Mouse (Mus musculus): Measurements from ENCODE around the gene Slc51a.

Slc51a gene

GRCm38 (mm10) chr16:32487234-32488111 is at the start of gene Slc51a:
Slc51a (minus strand) TSS chr16:32487879.
- DNase-seq (ENCODE audit: low spot score): no peak

DNA sequence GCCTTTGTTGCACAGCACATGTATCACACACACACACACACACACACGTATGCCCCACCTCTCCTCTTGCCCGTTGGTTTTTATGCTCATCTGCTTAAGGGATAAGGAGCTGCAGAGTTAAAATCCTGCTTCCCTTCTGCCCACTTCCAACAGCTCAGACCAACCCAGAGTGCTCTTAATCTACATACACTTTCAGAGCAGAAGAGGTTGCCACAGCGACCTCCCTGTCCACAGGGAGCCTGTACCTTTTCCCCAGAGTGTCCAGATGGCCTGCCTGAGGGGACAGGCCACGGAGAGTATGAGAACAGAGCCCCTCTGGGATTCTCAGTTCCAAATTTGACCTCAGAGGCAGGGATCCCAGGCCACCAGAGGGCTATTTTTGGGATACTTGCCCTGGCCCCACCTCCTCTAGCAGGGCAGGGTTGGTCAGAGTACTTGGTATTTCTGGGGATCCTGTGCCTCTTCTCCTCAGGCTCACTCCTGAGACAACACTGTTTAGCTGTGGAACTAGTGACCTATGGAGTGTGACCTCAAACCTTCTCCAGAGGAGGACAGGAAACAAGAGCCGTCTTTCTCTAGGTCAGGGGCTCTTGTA is 47.6 kb upstream of the Slc51a start:
- no peak for DNase-seq (ENCODE audit: low spot score)

DNA sequence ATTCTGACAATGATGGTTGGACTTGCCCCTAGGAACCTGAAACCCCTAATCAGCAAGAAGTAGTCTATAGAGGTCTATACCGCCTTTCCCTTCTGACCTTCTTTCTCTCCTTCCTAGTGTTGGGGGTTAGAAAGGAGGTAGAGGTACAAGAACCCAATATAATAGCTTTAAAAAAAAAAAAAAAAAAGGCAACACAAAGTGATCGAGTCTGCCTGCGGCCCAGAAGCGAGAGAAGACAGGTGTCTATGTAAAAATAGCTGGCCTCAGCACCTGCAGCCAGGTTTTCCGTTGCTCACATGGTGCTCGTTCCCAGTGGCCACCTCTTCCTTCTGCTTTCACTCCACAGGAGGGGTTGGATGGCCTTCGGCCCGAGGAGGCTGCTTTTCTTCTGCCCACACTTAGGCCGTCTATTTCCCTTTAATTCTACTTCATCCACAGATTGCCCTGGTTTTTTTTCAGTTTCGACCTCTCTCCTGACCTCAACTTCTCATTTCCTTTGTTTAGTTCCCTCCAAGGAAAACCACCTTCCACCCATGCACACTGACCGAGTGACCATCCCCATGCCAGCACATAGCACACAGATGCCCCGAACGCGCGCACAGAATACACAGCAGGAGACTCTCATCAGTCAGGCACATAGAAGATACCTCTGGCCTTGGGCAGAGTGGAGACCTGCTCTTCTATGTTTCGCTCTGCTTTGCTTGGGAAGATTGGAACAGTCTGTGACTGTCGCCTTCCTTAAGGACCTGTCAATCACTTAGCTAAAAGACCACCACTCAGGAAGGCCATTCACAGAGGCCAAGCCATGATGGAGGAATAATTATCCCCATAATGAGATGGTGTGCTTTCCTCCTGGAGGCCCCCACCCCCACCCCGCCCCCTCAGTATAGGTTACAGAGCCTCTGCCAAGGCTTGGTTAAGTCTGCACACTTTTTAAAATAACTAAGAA is 45.5 kb upstream of the Slc51a start:
- DNase-seq (ENCODE audit: low spot score): no peak

DNA sequence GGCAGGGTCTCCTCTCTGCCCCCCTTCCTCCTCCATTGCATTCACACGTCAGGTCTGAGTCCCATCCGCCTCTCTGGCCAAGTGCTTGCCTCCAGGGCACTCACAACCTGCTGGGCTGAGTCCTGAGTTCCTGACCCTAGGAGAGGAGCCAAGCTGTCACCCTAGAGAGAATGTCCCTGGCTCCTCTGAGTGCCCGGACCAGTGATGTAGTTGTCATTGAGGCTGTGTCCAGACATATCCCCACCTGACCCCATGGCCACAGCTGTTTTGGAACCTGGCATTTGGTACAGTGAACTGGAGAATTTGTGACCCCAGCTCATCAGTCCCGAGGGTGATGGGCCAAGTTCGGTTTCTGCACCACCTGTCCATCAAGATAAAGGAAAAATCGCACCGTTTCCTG is 39.2 kb upstream of the Slc51a start:
- DNase-seq (ENCODE audit: low spot score): no peak

DNA sequence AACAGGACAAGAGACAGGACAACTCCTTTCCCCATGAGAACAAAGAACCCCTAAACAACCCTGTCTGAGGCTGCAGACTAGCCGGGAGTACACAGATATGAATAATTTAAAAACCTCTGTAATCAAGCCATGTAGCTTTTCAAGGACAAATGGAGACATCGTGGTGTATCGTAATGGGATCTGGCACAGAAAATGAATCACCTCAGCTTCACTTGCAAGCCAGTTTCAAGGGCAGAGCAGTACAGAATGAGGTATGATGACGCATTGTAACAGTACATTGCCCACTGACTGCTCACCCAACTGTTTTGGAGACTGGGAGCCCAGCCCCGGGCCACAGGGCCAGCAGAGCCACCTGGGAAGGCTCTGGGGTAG is 36.6 kb upstream of the Slc51a start:
- DNase-seq (ENCODE audit: low spot score): no peak

GRCm38 (mm10) chr16:32523462-32524243 is 36.0 kb upstream of the Slc51a start:
- DNase-seq (ENCODE audit: low spot score): peak; percentile 69

DNA sequence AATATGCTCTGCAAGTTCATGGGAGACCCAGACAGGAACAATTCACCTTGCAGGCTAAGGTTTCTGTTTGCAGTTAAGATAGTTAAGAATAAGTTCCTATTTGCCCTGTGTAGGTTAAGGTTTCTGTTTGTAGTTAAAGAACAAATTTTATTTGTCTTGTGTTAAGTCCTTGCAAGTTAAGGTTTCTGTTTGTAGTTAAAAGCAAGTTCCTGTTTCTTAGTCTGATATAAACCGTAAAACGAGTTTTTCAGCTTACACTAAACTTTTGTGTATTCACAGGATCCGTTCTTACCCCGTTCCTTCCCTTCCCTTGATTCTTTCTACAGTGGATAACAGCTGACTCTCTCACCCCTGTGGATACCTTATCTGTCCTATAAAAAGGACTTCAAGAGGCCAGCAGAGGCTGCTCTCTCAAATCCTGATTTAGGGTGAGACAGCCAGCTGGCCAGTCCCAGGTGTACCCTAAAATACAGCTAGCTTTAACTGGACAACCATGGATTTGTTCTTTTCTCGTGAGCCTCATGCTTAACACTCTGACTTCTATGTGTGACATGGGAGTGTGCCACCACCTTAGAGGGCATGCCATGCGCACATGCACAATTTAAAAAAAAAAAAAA is 35.0 kb upstream of the Slc51a start:
- DNase-seq (ENCODE audit: low spot score): no peak

GRCm38 (mm10) chr16:32520372-32520748 is 32.7 kb upstream of the Slc51a start:
- no peak for DNase-seq (ENCODE audit: low spot score)

- no peak for DNase-seq (ENCODE audit: low spot score)
Measured at GRCm38 (mm10) chr16:32519656-32520371, 32.1 kb upstream of the Slc51a start.

DNA sequence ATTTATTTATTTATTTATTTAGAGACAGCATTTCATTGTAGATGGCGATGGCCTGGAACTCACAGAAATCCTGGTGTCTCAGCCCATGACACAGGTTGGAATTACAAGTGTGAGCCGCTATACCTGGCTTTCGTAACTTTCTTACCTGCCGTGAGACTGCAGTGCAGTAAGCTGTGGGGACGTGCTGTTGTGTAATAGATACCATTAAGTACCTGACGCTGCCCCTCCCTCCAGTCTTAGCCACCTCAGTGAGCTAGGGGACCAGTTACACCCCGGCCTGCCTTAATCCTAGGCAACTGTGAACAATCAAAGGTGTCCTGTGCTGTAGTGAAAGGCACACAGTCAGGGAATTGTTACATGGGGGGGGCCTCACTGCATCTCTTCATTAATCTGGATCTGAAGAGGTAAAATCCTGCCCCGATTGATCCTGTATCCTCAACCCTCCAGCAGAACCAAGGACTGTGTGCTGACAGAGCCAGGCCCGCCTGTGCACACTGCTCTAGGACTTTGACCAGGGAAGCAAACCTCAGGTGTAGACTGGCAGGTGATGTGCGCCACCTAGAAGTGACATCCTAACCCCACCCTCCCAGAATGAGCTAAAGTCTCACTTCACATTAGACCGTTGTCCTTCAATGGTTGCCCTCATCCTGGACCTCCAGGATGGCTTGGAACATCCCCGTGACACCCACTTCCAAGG is 30.3 kb upstream of the Slc51a start:
- no peak for DNase-seq (ENCODE audit: low spot score)

DNA sequence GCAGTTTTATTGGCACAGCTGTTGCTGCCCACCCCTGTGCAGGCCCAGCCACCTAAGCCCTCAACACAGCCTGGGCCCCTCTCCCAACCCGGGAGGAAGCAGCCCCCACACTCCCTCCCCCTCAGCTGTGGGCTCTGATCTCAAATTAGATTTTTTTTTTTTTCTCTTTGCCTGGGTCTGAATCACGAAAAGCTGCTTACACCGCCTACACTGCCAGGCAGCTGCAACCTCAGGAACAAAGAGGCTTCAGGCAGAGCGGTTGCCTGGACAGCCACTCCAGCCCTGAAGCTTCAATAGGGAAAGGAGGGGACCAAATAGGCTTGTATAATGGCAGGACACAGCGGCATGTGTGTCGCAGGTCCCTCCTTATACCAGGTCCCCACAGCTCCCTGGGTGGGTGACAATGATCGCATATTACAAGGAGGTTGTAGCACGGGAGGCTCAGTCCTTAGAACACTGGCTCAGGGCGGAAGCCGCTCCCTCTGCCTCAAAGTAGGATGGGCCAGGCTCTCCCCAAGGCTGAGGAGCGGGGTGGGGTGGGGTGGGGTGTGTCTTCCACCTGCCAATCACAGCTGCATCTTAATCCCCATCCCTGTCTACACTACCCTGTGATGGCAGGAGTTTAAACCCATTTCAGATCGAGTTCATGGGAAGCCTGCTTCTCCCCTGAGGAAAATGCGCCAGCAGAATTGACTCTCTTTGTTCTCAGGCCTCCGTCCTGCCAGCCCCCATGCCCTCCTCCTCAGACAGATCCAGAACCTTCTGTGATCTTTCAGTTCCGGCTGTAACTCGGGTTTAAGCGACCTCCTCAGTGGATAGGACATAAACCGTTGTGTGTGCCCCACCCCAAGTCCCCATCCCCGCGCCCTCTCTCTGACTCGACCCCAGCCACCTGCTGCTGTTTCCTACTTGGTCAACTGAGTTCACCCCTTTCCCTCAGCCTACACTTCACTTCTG is 28.6 kb upstream of the Slc51a start:
- DNase-seq (ENCODE audit: low spot score): no peak

DNA sequence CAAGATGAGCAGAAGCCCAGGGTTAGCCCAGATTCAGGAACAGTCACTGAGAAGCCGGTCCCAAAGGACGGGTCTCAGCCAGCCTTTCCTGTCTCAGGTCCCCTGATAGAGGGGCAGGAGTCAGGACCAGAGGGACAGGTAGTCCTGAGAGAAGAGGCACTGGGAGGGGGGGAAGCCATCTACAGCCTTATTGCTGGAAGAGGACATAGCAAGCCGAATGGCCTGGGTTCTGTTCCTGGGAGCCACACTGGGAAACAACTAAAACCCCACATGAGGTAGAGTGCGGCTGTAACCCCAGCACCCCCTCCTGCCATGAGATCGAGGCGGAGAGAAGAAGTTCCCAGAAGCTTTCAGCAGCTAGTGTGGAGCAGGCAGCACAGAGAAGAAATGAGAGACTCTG is 26.3 kb upstream of the Slc51a start:
- DNase-seq (ENCODE audit: low spot score): no peak

DNA sequence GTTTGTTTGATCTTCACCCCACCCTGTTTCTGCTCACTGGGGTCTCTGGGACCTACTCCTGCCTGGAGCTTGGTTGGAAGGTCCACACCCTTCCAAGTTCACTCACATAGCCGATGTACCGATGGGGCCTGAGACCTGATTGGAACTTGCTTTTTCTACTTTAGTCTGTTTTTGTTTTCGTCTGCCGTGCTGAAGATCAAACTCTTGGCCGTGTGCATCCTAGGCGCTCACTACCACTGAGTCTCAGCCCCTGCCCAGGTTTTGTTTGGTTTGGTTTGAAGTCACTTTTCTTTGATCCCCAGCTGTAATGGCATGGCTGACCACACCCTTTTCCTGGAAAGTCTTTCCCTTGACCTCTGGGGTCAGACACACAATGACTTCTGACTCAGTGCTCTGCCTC is 25.7 kb upstream of the Slc51a start:
- no peak for DNase-seq (ENCODE audit: low spot score)

- DNase-seq (ENCODE audit: low spot score): no peak
Measured at GRCm38 (mm10) chr16:32512921-32513320, 25.2 kb upstream of the Slc51a start.

- no peak for DNase-seq (ENCODE audit: low spot score)
Measured at GRCm38 (mm10) chr16:32511827-32512490, 24.3 kb upstream of the Slc51a start.

DNA sequence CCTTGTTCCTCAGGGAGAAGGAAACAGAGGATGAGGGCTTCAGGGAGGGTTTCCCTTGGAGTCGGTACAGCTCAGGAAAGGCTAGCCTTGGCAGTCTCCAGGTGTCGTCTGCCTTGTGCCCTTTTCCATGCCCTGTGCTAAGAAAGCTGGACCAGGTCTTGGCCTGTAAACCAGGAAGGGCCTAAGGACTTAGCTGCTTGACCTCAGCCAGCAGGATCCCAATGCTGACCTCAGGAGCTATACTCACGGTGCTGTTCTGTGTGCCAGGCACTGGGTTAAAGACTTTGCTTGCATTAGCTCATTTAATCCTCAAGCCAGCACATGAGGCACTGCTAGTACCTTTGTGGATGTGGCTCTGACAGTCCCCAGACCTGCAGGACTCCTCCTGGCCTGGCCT is 23.7 kb upstream of the Slc51a start:
- DNase-seq (ENCODE audit: low spot score): no peak

GRCm38 (mm10) chr16:32510399-32511337 is 23.0 kb upstream of the Slc51a start:
- DNase-seq (ENCODE audit: low spot score): no peak
